Mouse (Mus musculus): Measurements from ENCODE around the gene Pde6b.

The Pde6b gene

GRCm38 (mm10) chr5:108389744-108390143, 1.6 kb downstream of the Pde6b start:
- DNase-seq (ENCODE audit: low read depth, low spot score), result peak; percentile 77

GRCm38 (mm10) chr5:108403453-108403852, 15.3 kb downstream of the Pde6b start:
- DNase-seq (ENCODE audit: low read depth, low spot score), result no peak

- DNase-seq (ENCODE audit: low read depth, low spot score), result no peak
Measured at GRCm38 (mm10) chr5:108405460-108405859, 17.3 kb downstream of the Pde6b start.

- DNase-seq (ENCODE audit: low read depth, low spot score), result no peak
Measured at GRCm38 (mm10) chr5:108406977-108407376, 18.8 kb downstream of the Pde6b start.

GRCm38 (mm10) chr5:108414711-108415110, 26.5 kb downstream of the Pde6b start:
- DNase-seq (ENCODE audit: low read depth, low spot score), result no peak

- DNase-seq (ENCODE audit: low read depth, low spot score), result no peak
Measured at GRCm38 (mm10) chr5:108422741-108423140, 34.5 kb downstream of the Pde6b start.

GRCm38 (mm10) chr5:108423427-108423826, 35.2 kb downstream of the Pde6b start:
- no peak for DNase-seq (ENCODE audit: low read depth, low spot score)

GRCm38 (mm10) chr5:108427186-108427585, 39.0 kb downstream of the Pde6b start:
- no peak for DNase-seq (ENCODE audit: low read depth, low spot score)

GRCm38 (mm10) chr5:108431196-108431595, 43.0 kb downstream of the Pde6b start:
- DNase-seq (ENCODE audit: low read depth, low spot score), result peak; percentile 90

- DNase-seq (ENCODE audit: low read depth, low spot score), result peak; percentile 88
Measured at GRCm38 (mm10) chr5:108433804-108434587, 45.8 kb downstream of the Pde6b start, which contains the start of gene Atp5k. TSS of gene Atp5k (minus strand) at chr5:108434448.

GRCm38 (mm10) chr5:108436101-108436500, 47.9 kb downstream of the Pde6b start:
- DNase-seq (ENCODE audit: low read depth, low spot score), result no peak

- DNase-seq (ENCODE audit: low read depth, low spot score), result no peak
Measured at GRCm38 (mm10) chr5:108446973-108447372, 58.8 kb downstream of the Pde6b start.

GRCm38 (mm10) chr5:108447857-108448256, 59.7 kb downstream of the Pde6b start:
- no peak for DNase-seq (ENCODE audit: low read depth, low spot score)

GRCm38 (mm10) chr5:108448785-108449668, 60.8 kb downstream of the Pde6b start, which contains the start of gene Mfsd7a:
TSS of gene Mfsd7a (minus strand) at chr5:108448891.
- no peak for DNase-seq (ENCODE audit: low read depth, low spot score)

GRCm38 (mm10) chr5:108450837-108451540, 62.8 kb downstream of the Pde6b start:
- DNase-seq (ENCODE audit: low read depth, low spot score), result no peak

- no peak for DNase-seq (ENCODE audit: low read depth, low spot score)
Measured at GRCm38 (mm10) chr5:108451611-108452010, 63.4 kb downstream of the Pde6b start.

GRCm38 (mm10) chr5:108452422-108452821, 64.2 kb downstream of the Pde6b start:
- DNase-seq (ENCODE audit: low read depth, low spot score), result no peak

GRCm38 (mm10) chr5:108454094-108454493, 65.9 kb downstream of the Pde6b start:
- DNase-seq (ENCODE audit: low read depth, low spot score), result no peak

GRCm38 (mm10) chr5:108458706-108459105, 70.5 kb downstream of the Pde6b start:
- DNase-seq (ENCODE audit: low read depth, low spot score), result no peak

GRCm38 (mm10) chr5:108460461-108460860, 72.3 kb downstream of the Pde6b start:
- DNase-seq (ENCODE audit: low read depth, low spot score), result no peak
